Mouse (Mus musculus) forebrain, embryonic 14.5 days (tissue): Measurements from ENCODE around the gene Pou4f1. TPM values are rescaled to one million over a fixed set of nuclear protein-coding genes. Genes with fewer than 3 reads are reported as not detected.

Experiments
- ATAC-seq: fragments of 200-750 bp; cut with Nextera tagmentation; 2 replicates; pipeline ENCODE4 v1.8.0; 2017; ENCODE audit warnings: mild to moderate bottlenecking, moderate library complexity
- DNase-seq: peaks from one replicate; pipeline ENCODE4 v3.0.0-alpha.2; 2015; ENCODE audit warnings: low spot score
- H3K27ac ChIP-seq: fragments of 300-500 bp; sonication (generic); 2 replicates; pipeline ENCODE4 v1.5.1; 2014; ENCODE audit warnings: low read depth, mild to moderate bottlenecking, control low read depth, low read length, moderate library complexity
- H3K27me3 ChIP-seq: fragments of 300-500 bp; sonication (generic); replicated peaks from 2 replicates; pipeline ENCODE4 v1.6.1; 2014; ENCODE audit warnings: low read length, control low read depth, mixed read lengths; ENCODE audit not compliant: control insufficient read depth, insufficient read depth
- H3K36me3 ChIP-seq: fragments of 300-500 bp; sonication (generic); 2 replicates; pipeline ENCODE4 v1.6.1; 2014; ENCODE audit warnings: low read length, control low read depth; ENCODE audit not compliant: control insufficient read depth, insufficient read depth
- H3K4me1 ChIP-seq: fragments of 300-500 bp; sonication (generic); 2 replicates; pipeline ENCODE4 v1.6.1; 2014; ENCODE audit warnings: antibody characterized with exemption, low read length, control low read depth; ENCODE audit not compliant: control insufficient read depth, insufficient read depth
- H3K4me2 ChIP-seq: fragments of 300-500 bp; sonication (generic); 2 replicates; pipeline ENCODE4 v1.6.1; 2014; ENCODE audit warnings: mild to moderate bottlenecking, control low read depth, low read length
- H3K4me3 ChIP-seq: fragments of 300-500 bp; sonication (generic); 2 replicates; pipeline ENCODE4 v1.5.1; 2014; ENCODE audit warnings: low read depth, low read length, control low read depth
- H3K9ac ChIP-seq: fragments of 300-500 bp; sonication (generic); 2 replicates; pipeline ENCODE4 v1.6.1; 2014; ENCODE audit warnings: mild to moderate bottlenecking, low read length, control low read depth, moderate library complexity
- H3K9me3 ChIP-seq: fragments of 300-500 bp; sonication (generic); replicated peaks from 2 replicates; pipeline ENCODE4 v1.6.1; 2016; ENCODE audit warnings: low read length, control low read depth, mixed read lengths; ENCODE audit not compliant: control insufficient read depth
- WGBS: fragments of 180-500 bp; shearing (Covaris S2); extraction: QIAGEN DNeasy Blood & Tissue Kit; methylation state at CpG from one replicate; pipeline ENCODE4 v1.1.7; 2014; 5-methylcytosine and 5-hydroxymethylcytosine counted together
- polyA plus RNA-seq: library from polyadenylated mRNA; unstranded; fragments of >200 nt; fragmentation: Nextera tagmentation; extraction: Ambion mirVana; gene quantifications from 2 replicates; pipeline ENCODE4 v1.2.1, GENCODE M21; 2014

The Pou4f1 gene
- polyA plus RNA-seq, 1 experiment from 2014 or later = 1.4 TPM

GRCm38 (mm10) chr14:104458728-104459512, 8.9 kb downstream of the Pou4f1 start:
- DNase-seq = peak; percentile 23
- Histone ChIP-seq H3K36me3 (no peaks in the 10 kb centered on the region), H3K4me1 (peaks cover 6% of the 10 kb centered on the region), H3K4me3 (no peak overlapping the region), H3K27ac (no peak overlapping the region), H3K9ac (no peak overlapping the region), H3K9me3 (no peaks in the 10 kb centered on the region), H3K4me2 (no peak overlapping the region), H3K27me3 (peaks cover 64% of the 10 kb centered on the region)
- WGBS = under 1% methylated on average over 19 of the region's 19 CpGs
- ATAC-seq = no peak

- Histone ChIP-seq H3K9me3 (no peaks in the 10 kb centered on the region), H3K4me1 (peaks cover 6% of the 10 kb centered on the region), H3K4me2 (no peak overlapping the region), H3K27me3 (peaks cover 60% of the 10 kb centered on the region), H3K27ac (no peak overlapping the region), H3K9ac (no peak overlapping the region), H3K36me3 (no peaks in the 10 kb centered on the region), H3K4me3 (no peak overlapping the region)
- ATAC-seq (no peak), DNase-seq (peak; percentile 45)
- WGBS = under 1% methylated on average over 20 of the region's 20 CpGs
Measured at GRCm38 (mm10) chr14:104457966-104458710, 9.7 kb downstream of the Pou4f1 start.

DNA sequence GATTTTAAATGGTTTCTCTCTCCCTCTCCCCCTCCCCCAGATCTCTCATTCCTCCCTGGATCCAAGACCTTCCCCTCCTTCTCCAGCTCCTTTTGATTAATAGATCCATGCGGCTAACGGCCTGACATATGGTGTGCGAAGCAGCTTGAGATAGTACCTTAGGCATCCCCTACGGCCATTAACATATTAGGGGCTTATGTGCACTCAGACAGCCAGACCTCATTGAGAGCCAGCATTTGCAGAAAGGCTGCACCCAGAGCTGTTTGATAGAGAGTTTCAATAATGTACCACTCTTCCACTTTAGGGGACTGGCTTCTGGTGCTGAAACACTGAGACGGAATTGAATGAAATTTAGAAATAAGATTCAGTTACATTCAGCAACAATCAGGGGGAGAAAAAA, 10.8 kb downstream of the Pou4f1 start:
- peak; percentile 51; the same call in 1 of the 2 replicates for ATAC-seq
- Histone ChIP-seq H3K4me1 (peaks cover 6% of the 10 kb centered on the region), H3K27ac (no peak overlapping the region), H3K4me3 (no peak overlapping the region), H3K4me2 (no peak overlapping the region), H3K9ac (no peak overlapping the region), H3K36me3 (no peaks in the 10 kb centered on the region), H3K9me3 (no peaks in the 10 kb centered on the region), H3K27me3 (peaks cover 61% of the 10 kb centered on the region)
- 0% methylated on average over 5 of the region's 5 CpGs for WGBS
- DNase-seq = peak; percentile 55

DNA sequence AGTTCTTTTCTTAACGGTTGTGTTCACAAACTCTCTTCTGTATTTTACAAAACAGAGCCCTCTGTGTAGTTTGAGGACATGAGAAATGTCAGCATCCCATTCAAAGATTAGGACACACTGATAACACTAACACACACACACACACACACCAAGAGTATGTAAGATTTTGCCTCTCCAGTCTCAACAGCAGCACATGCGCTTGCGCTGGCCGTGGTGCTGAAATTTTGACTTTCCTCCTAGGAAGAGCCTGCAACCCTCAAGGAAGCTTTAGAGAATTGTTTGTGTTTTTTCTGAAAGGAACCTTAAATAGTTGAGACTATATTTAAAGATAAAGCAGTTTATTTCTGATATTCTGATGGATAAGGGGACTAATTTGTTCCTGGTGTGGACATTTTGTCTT, 14.0 kb downstream of the Pou4f1 start:
- Histone ChIP-seq H3K9me3 (no peaks in the 10 kb centered on the region), H3K27me3 (peaks cover 43% of the 10 kb centered on the region), H3K4me3 (no peak overlapping the region), H3K4me2 (no peak overlapping the region), H3K4me1 (no peaks in the 10 kb centered on the region), H3K36me3 (no peaks in the 10 kb centered on the region), H3K27ac (no peak overlapping the region), H3K9ac (no peak overlapping the region)
- 11% methylated on average over 4 of the region's 4 CpGs for WGBS
- DNase-seq (peak; percentile 62), ATAC-seq (no peak)

DNA sequence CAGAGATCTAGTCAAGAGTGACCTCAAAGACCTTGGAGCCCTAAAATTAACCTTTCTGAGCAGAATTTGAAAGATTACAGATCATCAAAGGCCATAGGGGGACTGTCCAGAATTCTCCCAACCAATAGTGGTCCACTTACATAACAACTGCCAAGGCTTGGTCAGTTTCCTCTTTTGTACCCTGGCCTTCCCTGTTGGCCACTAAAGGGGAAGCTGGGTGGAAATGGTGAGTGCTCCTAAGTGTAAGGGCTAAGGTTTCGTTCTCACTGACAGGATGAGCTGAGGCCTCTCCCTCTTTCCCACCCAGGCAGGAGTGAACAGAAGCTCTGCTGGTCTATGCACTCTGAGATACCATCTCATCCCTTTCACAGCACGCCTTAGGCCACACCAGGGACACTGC, 33.5 kb downstream of the Pou4f1 start:
- DNase-seq (no peak), ATAC-seq (no peak)
- WGBS = 74% methylated on average over 2 of the region's 2 CpGs
- Histone ChIP-seq H3K27me3 (no peaks in the 10 kb centered on the region), H3K36me3 (no peaks in the 10 kb centered on the region), H3K4me2 (no peak overlapping the region), H3K4me3 (no peak overlapping the region), H3K27ac (no peak overlapping the region), H3K9me3 (no peaks in the 10 kb centered on the region), H3K9ac (no peak overlapping the region), H3K4me1 (no peaks in the 10 kb centered on the region)

DNA sequence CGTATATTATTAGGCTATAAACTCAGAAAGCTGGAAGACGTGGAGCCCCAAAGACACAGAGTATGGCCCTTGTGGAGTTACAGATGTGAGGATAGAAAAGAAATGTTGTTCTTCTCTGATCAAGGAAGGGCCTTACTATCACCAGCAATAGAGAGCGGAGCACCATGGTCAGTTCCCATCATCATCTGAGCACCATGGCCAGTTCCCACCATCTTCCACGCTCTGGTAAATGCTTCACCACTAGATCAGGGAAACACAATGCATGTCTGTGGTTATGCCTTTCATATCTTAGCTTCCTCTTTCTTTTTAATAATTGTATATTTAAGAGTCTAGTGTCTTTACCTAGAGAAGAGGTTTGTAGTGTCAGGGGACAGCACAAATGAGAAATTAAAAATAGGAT, 37.0 kb downstream of the Pou4f1 start:
- H3K4me2 ChIP-seq = no peak overlapping the region
- H3K27me3 ChIP-seq = no peaks in the 10 kb centered on the region
- H3K4me1 ChIP-seq = no peaks in the 10 kb centered on the region
- no peak overlapping the region for H3K4me3 ChIP-seq
- H3K9me3 ChIP-seq = no peaks in the 10 kb centered on the region
- WGBS = 81% methylated on average over 4 of the region's 4 CpGs
- no peak overlapping the region for H3K9ac ChIP-seq
- no peak for ATAC-seq
- no peak for DNase-seq
- no peak overlapping the region for H3K27ac ChIP-seq
- no peaks in the 10 kb centered on the region for H3K36me3 ChIP-seq

DNA sequence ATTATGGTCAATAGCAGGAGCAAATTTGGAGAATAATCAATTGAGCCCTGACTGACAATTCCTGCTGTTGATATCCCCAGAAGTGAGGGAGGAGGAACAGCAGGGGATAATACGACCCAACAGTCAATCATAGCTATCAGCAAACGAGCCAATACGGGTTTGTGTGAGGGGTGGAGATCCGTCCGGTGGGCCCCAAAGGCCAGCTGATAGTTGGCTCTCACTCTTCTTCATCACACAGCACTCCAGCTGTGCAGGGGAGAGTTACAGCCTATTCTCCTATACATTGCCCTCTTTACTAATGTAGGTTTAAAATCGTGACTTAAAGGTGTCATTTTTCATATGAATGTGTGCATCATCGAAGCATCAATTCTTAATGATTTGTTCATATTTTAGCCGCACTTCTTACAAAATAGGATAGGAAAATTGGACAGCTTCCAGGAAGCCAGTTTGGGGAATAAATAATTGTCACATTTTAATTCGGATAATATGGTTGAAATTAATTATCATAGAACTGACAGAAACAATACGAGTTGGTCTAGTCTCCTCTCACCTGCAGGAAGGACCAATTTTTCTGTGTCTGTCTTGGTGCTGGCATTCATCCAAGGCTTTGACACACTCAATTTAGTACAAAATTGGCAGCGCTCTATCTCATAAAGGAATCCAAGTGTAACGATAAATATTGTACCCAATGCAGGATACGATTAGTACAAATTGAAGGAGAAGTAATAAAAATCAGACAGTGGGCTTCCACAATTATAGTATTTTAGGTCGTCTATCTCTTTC, 43.9 kb downstream of the Pou4f1 start:
- no peaks in the 10 kb centered on the region for H3K27me3 ChIP-seq
- no peaks in the 10 kb centered on the region for H3K36me3 ChIP-seq
- 0 out of 2 replicates have a peak, but pooled peaks have one; percentile 32 for ATAC-seq
- no peak overlapping the region for H3K4me3 ChIP-seq
- no peak overlapping the region for H3K4me2 ChIP-seq
- H3K9ac ChIP-seq = no peak overlapping the region
- 44% methylated on average over 14 of the region's 14 CpGs for WGBS
- no peak overlapping the region for H3K27ac ChIP-seq
- peak; percentile 33 for DNase-seq
- no peaks in the 10 kb centered on the region for H3K4me1 ChIP-seq
- no peaks in the 10 kb centered on the region for H3K9me3 ChIP-seq
